Mouse (Mus musculus) MEL (cell line): ENCODE data around the gene Pdhx. TPM values are rescaled to one million over a fixed set of nuclear protein-coding genes. Genes with fewer than 3 reads are reported as not detected.
A peak's percentile ranks its signal among the peaks of the same experiment; 100 is the strongest.

Experiments used
- DNase-seq: peaks from one replicate; pipeline ENCODE4 v3.0.0; 2011; ENCODE audit warnings: low read depth, low spot score
- H3K27ac ChIP-seq: 2 replicates; pipeline ENCODE4 v1.5.1; 2012; ENCODE audit warnings: low read depth, mild to moderate bottlenecking, control low read depth, low read length, moderate library complexity; ENCODE audit not compliant: control insufficient read depth
- H3K27me3 ChIP-seq, 2 experiments: fragments of 150-350 bp in 1 of 2; sonication (generic) in 1 of 2; 2 replicates each; pipeline ENCODE4 v1.6.1; 2012; ENCODE audit warnings: low read length in 2 of 2, mild to moderate bottlenecking in 2 of 2, improper control_type of control experiment in 1 of 2, moderate library complexity in 1 of 2; ENCODE audit not compliant: insufficient read depth in 2 of 2, control insufficient read depth in 1 of 2
- H3K36me3 ChIP-seq, 2 experiments: 2 replicates each; pipeline ENCODE4 v1.6.1; 2012 to 2014; ENCODE audit warnings: low read length in 2 of 2, improper control_type of control experiment in 1 of 2, inconsistent platforms in 1 of 2, mild to moderate bottlenecking in 1 of 2; ENCODE audit not compliant: insufficient read depth in 2 of 2, control insufficient read depth in 1 of 2
- H3K4me1 ChIP-seq, 2 experiments: fragments of 150-350 bp in 1 of 2; sonication (generic) in 1 of 2; 2 replicates each; pipeline ENCODE4 v1.6.1; 2012; ENCODE audit warnings: low read length in 2 of 2, improper control_type of control experiment in 1 of 2, mild to moderate bottlenecking in 1 of 2; ENCODE audit not compliant: insufficient read depth in 2 of 2, control insufficient read depth in 1 of 2
- H3K4me3 ChIP-seq, 2 experiments: fragments of 150-350 bp in 1 of 2; sonication (generic) in 1 of 2; 2 replicates each; pipeline ENCODE4 v1.5.1; 2012; ENCODE audit warnings: low read depth in 2 of 2, low read length in 2 of 2, mild to moderate bottlenecking in 2 of 2, moderate library complexity in 2 of 2, control low read depth in 1 of 2, improper control_type of control experiment in 1 of 2; ENCODE audit not compliant: control insufficient read depth in 1 of 2, insufficient read depth in 1 of 2
- H3K79me2 ChIP-seq: 2 replicates; pipeline ENCODE4 v1.6.1; 2012; ENCODE audit warnings: mild to moderate bottlenecking, low read length, moderate library complexity; ENCODE audit not compliant: control insufficient read depth, poor library complexity, insufficient read depth
- H3K9ac ChIP-seq: 2 replicates; pipeline ENCODE4 v1.6.1; 2012; ENCODE audit warnings: low read depth, mild to moderate bottlenecking, control low read depth, low read length, moderate library complexity; ENCODE audit not compliant: control insufficient read depth, poor library complexity, severe bottlenecking
- H3K9me3 ChIP-seq: fragments of 150-350 bp; sonication (generic); replicated peaks from 2 replicates; pipeline ENCODE4 v1.6.1; 2012; ENCODE audit warnings: mild to moderate bottlenecking, low read length, improper control_type of control experiment, moderate library complexity; ENCODE audit not compliant: insufficient read depth
- CHD1 ChIP-seq: IDR thresholded peaks from 2 replicates; pipeline ENCODE4 v1.6.1; 2012; ENCODE audit warnings: low read depth, mild to moderate bottlenecking, inconsistent platforms, low read length, improper control_type of control experiment
- CHD2 ChIP-seq: IDR thresholded peaks from 2 replicates; pipeline ENCODE4 v1.6.1; 2011; ENCODE audit warnings: low read length, improper control_type of control experiment
- EP300 ChIP-seq, 2 experiments: IDR thresholded peaks; 2 replicates each; pipeline ENCODE4 v1.6.1; 2011; ENCODE audit warnings: improper control_type of control experiment in 2 of 2, low read length in 2 of 2, low read depth in 1 of 2, mild to moderate bottlenecking in 1 of 2
- GABPA ChIP-seq: IDR thresholded peaks from 2 replicates; pipeline ENCODE4 v1.6.1; 2012; ENCODE audit warnings: low read depth, mild to moderate bottlenecking, inconsistent platforms, low read length, improper control_type of control experiment, moderate library complexity
- GATA1 ChIP-seq: IDR thresholded peaks from 2 replicates; pipeline ENCODE4 v1.6.1; 2011; ENCODE audit warnings: low read depth, low read length, improper control_type of control experiment
- KAT2A ChIP-seq: conservative IDR thresholded peaks from 2 replicates; pipeline ENCODE4 v1.6.1; 2012; ENCODE audit warnings: low read depth, low read length, improper control_type of control experiment, inconsistent platforms
- MXI1 ChIP-seq: IDR thresholded peaks from 2 replicates; pipeline ENCODE4 v1.6.1; 2011; ENCODE audit warnings: mild to moderate bottlenecking, low read depth, low read length, improper control_type of control experiment
- NELFE ChIP-seq: IDR thresholded peaks from 2 replicates; pipeline ENCODE4 v1.6.1; 2011; ENCODE audit warnings: low read depth, low read length, improper control_type of control experiment
- NRF1 ChIP-seq: IDR thresholded peaks from 2 replicates; pipeline ENCODE4 v1.6.1; 2014; ENCODE audit warnings: low read depth, mild to moderate bottlenecking, inconsistent platforms, low read length, improper control_type of control experiment, moderate library complexity; ENCODE audit not compliant: poor library complexity, insufficient read depth, severe bottlenecking
- POLR2AphosphoS2 ChIP-seq: IDR thresholded peaks from 2 replicates; pipeline ENCODE4 v1.6.1; 2011; ENCODE audit warnings: low read length, improper control_type of control experiment
- RAD21 ChIP-seq: IDR thresholded peaks from 2 replicates; pipeline ENCODE4 v1.6.1; 2011; ENCODE audit warnings: mild to moderate bottlenecking, low read depth, low read length, improper control_type of control experiment
- RCOR1 ChIP-seq: IDR thresholded peaks from 2 replicates; pipeline ENCODE4 v1.6.1; 2012; ENCODE audit warnings: low read depth, mild to moderate bottlenecking, inconsistent platforms, low read length, improper control_type of control experiment
- TCF12 ChIP-seq: IDR thresholded peaks from 2 replicates; pipeline ENCODE4 v1.6.1; 2014; ENCODE audit warnings: low read depth, mild to moderate bottlenecking, inconsistent platforms, low read length, improper control_type of control experiment, moderate library complexity
- ZMIZ1 ChIP-seq: IDR thresholded peaks from 2 replicates; pipeline ENCODE4 v1.6.1; 2012; ENCODE audit warnings: low read depth, mild to moderate bottlenecking, inconsistent platforms, low read length, improper control_type of control experiment, moderate library complexity
- polyA plus RNA-seq, 2 experiments: library from polyadenylated mRNA; stranded (reverse) in 1 of 2; unstranded in 1 of 2; fragments of >175 nt in 1 of 2; fragments of >200 nt in 1 of 2; gene quantifications; 2 replicates each; pipeline versions ENCODE4 v1.2.1 to v1.2.4; 2012; ENCODE audit warnings: low replicate concordance in 2 of 2, low read depth in 1 of 2; ENCODE audit not compliant: insufficient read length in 2 of 2, insufficient read depth in 1 of 2, missing spikeins in 1 of 2
- total RNA-seq: library from RNA; depleted of rRNA; stranded (reverse); fragments of 300-350 nt; gene quantifications from 2 replicates; pipeline ENCODE4 v1.2.3, GENCODE M21; 2012

The Pdhx gene
- total and polyA plus RNA-seq, 3 experiments: 48.4 to 73.3 TPM; not detected in 1

DNA sequence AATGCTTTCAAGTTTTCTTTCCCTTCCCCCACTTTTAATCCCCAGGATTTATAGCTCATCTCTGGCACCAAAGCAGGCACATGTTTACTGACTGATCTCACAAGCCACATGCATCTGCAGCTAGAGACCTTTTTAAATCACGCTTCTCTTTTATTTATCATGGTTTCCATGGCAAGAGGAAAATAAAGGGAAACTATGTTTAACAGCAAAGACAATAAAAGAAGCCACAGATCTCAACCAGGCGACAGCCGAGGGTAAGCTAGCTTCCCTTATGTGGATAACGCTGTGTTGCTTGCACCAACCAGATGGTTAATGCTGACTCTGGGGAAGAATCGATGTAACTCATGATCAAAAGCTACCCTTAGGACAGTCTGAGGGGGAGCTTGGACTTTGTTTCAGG lies 75.0 kb downstream of the Pdhx start:
- H3K9me3 ChIP-seq: no peaks in the 10 kb centered on the region
- no peak for TF ChIP-seq GATA1
- TF ChIP-seq, all 39 proteins: peak for 0
- Histone ChIP-seq H3K4me3 (no peak overlapping the region), H3K9ac (no peak overlapping the region), H3K4me1 (0 out of 4 replicates have a peak, but pooled peaks cover 0 to 7% of the 10 kb centered on the region in 2 experiments), H3K36me3 (no peaks in the 10 kb centered on the region), H3K27me3 (no peaks in the 10 kb centered on the region), H3K27ac (no peak overlapping the region), H3K79me2 (no peaks in the 10 kb centered on the region)
- DNase-seq: no peak

- TF ChIP-seq NELFE (no peak), KAT2A (no peak), CHD1 (no peak), GABPA (no peak), MXI1 (no peak), RCOR1 (no peak), TCF12 (no peak), CHD2 (no peak), RAD21 (no peak), ZMIZ1 (no peak), EP300 (IDR thresholded peaks at IDR 0.05; ENCODE audit: low read depth in 1 of 2, low read length in 2 of 2) (no peak)
- no peaks in the 10 kb centered on the region for H3K36me3 ChIP-seq
- no peak overlapping the region for H3K4me3 ChIP-seq
- H3K27ac ChIP-seq: no peak overlapping the region
- H3K4me1 ChIP-seq: 0 out of 4 replicates have a peak, but pooled peaks cover 0 to 7% of the 10 kb centered on the region in 2 experiments
- H3K9ac ChIP-seq: no peak overlapping the region
- H3K9me3 ChIP-seq: no peaks in the 10 kb centered on the region
- H3K27me3 ChIP-seq: no peaks in the 10 kb centered on the region
- no peaks in the 10 kb centered on the region for H3K79me2 ChIP-seq
- no peak for DNase-seq
These were observed 75.4 kb downstream of the Pdhx start for GRCm38 (mm10) chr2:102997874-102998273.

- H3K9ac ChIP-seq: no peak overlapping the region
- no peak overlapping the region for H3K4me3 ChIP-seq
- H3K9me3 ChIP-seq: no peaks in the 10 kb centered on the region
- H3K4me1 ChIP-seq: 0 out of 4 replicates have a peak, but pooled peaks cover 0 to 7% of the 10 kb centered on the region in 2 experiments
- no peaks in the 10 kb centered on the region for H3K36me3 ChIP-seq
- DNase-seq: peak; percentile 73
- no peak overlapping the region for H3K27ac ChIP-seq
- no peaks in the 10 kb centered on the region for H3K27me3 ChIP-seq
- H3K79me2 ChIP-seq: no peaks in the 10 kb centered on the region
- TF ChIP-seq GATA1 (peak; percentile 72), POLR2AphosphoS2 (no peak), RAD21 (no peak; the same call in 1 of the 2 replicates), NRF1 (no peak)
These were observed 79.3 kb downstream of the Pdhx start for GRCm38 (mm10) chr2:102993841-102994607.
